Mouse (Mus musculus) forebrain, embryonic 16.5 days (tissue): ENCODE measurements around the gene Dkk3. TPM values are rescaled to one million over a fixed set of nuclear protein-coding genes. Genes with fewer than 3 reads are reported as not detected.

Source experiments
- ATAC-seq: fragments of 200-750 bp; cut with Nextera tagmentation; 2 replicates; pipeline ENCODE4 v1.8.0; 2017; ENCODE audit warnings: mild to moderate bottlenecking, moderate library complexity
- H3K27ac ChIP-seq: fragments of 300-500 bp; sonication (generic); 2 replicates; pipeline ENCODE4 v1.5.1; 2014; ENCODE audit warnings: low read length, control low read depth
- H3K27me3 ChIP-seq: fragments of 300-500 bp; sonication (generic); replicated peaks from 2 replicates; pipeline ENCODE4 v1.6.1; 2014; ENCODE audit warnings: low read length; ENCODE audit not compliant: control insufficient read depth, insufficient read depth
- H3K36me3 ChIP-seq: fragments of 300-500 bp; sonication (generic); 2 replicates; pipeline ENCODE4 v1.6.1; 2014; ENCODE audit not compliant: control insufficient read depth, insufficient read depth
- H3K4me1 ChIP-seq: fragments of 300-500 bp; sonication (generic); replicated peaks from 2 replicates; pipeline ENCODE4 v1.6.1; 2014; ENCODE audit warnings: low read length; ENCODE audit not compliant: control insufficient read depth, insufficient read depth
- H3K4me2 ChIP-seq: fragments of 300-500 bp; sonication (generic); 2 replicates; pipeline ENCODE4 v1.6.1; 2014; ENCODE audit warnings: mild to moderate bottlenecking, low read length, control low read depth
- H3K4me3 ChIP-seq: fragments of 300-500 bp; sonication (generic); replicated peaks from 2 replicates; pipeline ENCODE4 v1.5.1; 2014; ENCODE audit warnings: mild to moderate bottlenecking, low read length, control low read depth
- H3K9ac ChIP-seq: fragments of 300-500 bp; sonication (generic); replicated peaks from 2 replicates; pipeline ENCODE4 v1.6.1; 2014; ENCODE audit warnings: low read depth, low read length, control low read depth
- H3K9me3 ChIP-seq: fragments of 300-500 bp; sonication (generic); 2 replicates; pipeline ENCODE4 v1.6.1; 2016; ENCODE audit warnings: low read length; ENCODE audit not compliant: control insufficient read depth
- WGBS: fragments of 180-500 bp; shearing (Covaris S2); extraction: QIAGEN DNeasy Blood & Tissue Kit; methylation state at CpG from one replicate; pipeline ENCODE4 v1.1.7; 2014; 5-methylcytosine and 5-hydroxymethylcytosine counted together
- polyA plus RNA-seq: library from polyadenylated mRNA; unstranded; fragments of >200 nt; fragmentation: Nextera tagmentation; extraction: Ambion mirVana; gene quantifications from 2 replicates; pipeline ENCODE4 v1.2.1, GENCODE M21; 2015

Gene Dkk3
- polyA plus RNA-seq, 1 experiment from 2014 or later: 22.0 TPM

GRCm38 (mm10) chr7:112138509-112139405 lies 20.1 kb downstream of the Dkk3 start:
- Histone ChIP-seq H3K27ac (no peak overlapping the region), H3K36me3 (no peaks in the 10 kb centered on the region), H3K4me3 (no peak overlapping the region), H3K9me3 (no peaks in the 10 kb centered on the region), H3K9ac (no peak overlapping the region), H3K4me1 (peaks cover 9% of the 10 kb centered on the region), H3K4me2 (no peak overlapping the region), H3K27me3 (no peaks in the 10 kb centered on the region)
- WGBS: 77% methylated on average over 11 of the region's 11 CpGs
- no peak for ATAC-seq

GRCm38 (mm10) chr7:112138168-112138508 lies 20.7 kb downstream of the Dkk3 start:
- Histone ChIP-seq H3K27ac (no peak overlapping the region), H3K4me2 (no peak overlapping the region), H3K27me3 (no peaks in the 10 kb centered on the region), H3K9ac (no peak overlapping the region), H3K9me3 (no peaks in the 10 kb centered on the region), H3K4me3 (no peak overlapping the region), H3K4me1 (peaks cover 5% of the 10 kb centered on the region), H3K36me3 (no peaks in the 10 kb centered on the region)
- 83% methylated on average over 7 of the region's 7 CpGs for WGBS
- no peak for ATAC-seq

GRCm38 (mm10) chr7:112136537-112136936 lies 22.3 kb downstream of the Dkk3 start:
- Histone ChIP-seq H3K9ac (no peak overlapping the region), H3K27ac (no peak overlapping the region), H3K9me3 (no peaks in the 10 kb centered on the region), H3K4me1 (0 out of 2 replicates have a peak, but pooled peaks cover 3% of the 10 kb centered on the region), H3K27me3 (no peaks in the 10 kb centered on the region), H3K4me2 (no peak overlapping the region), H3K36me3 (no peaks in the 10 kb centered on the region), H3K4me3 (no peak overlapping the region)
- 70% methylated on average over 5 of the region's 5 CpGs for WGBS
- ATAC-seq: no peak

- WGBS: 94% methylated on average over 4 of the region's 4 CpGs
- no peaks in the 10 kb centered on the region for H3K36me3 ChIP-seq
- no peak overlapping the region for H3K4me2 ChIP-seq
- no peaks in the 10 kb centered on the region for H3K27me3 ChIP-seq
- H3K9me3 ChIP-seq: no peaks in the 10 kb centered on the region
- H3K9ac ChIP-seq: no peak overlapping the region
- H3K4me3 ChIP-seq: no peak overlapping the region
- no peak overlapping the region for H3K27ac ChIP-seq
- peaks cover 6% of the 10 kb centered on the region for H3K4me1 ChIP-seq
- ATAC-seq: no peak
Observed at GRCm38 (mm10) chr7:112135161-112135560, 23.7 kb downstream of the Dkk3 start.

- Histone ChIP-seq H3K36me3 (no peaks in the 10 kb centered on the region), H3K4me3 (no peak overlapping the region), H3K27ac (no peak overlapping the region), H3K4me2 (no peak overlapping the region), H3K9ac (no peak overlapping the region), H3K27me3 (no peaks in the 10 kb centered on the region), H3K4me1 (peaks cover 9% of the 10 kb centered on the region), H3K9me3 (no peaks in the 10 kb centered on the region)
- WGBS: 82% methylated on average over 5 of the region's 5 CpGs
- ATAC-seq: no peak
Observed at GRCm38 (mm10) chr7:112133277-112133676, 25.6 kb downstream of the Dkk3 start.

GRCm38 (mm10) chr7:112132005-112132404 lies 26.9 kb downstream of the Dkk3 start:
- H3K4me1 ChIP-seq: peaks cover 14% of the 10 kb centered on the region
- WGBS: 13% methylated on average over 6 of the region's 6 CpGs
- peak overlapping the region; percentile 16; the same call in 1 of the 2 replicates for H3K27ac ChIP-seq

GRCm38 (mm10) chr7:112130660-112131059 lies 28.2 kb downstream of the Dkk3 start:
- H3K36me3 ChIP-seq: no peaks in the 10 kb centered on the region
- 97% methylated on average over 3 of the region's 3 CpGs for WGBS
- no peak for ATAC-seq
- peaks cover 14% of the 10 kb centered on the region for H3K4me1 ChIP-seq
- no peaks in the 10 kb centered on the region for H3K27me3 ChIP-seq
- H3K9me3 ChIP-seq: no peaks in the 10 kb centered on the region
- H3K9ac ChIP-seq: no peak overlapping the region
- no peak overlapping the region for H3K27ac ChIP-seq
- no peak overlapping the region for H3K4me2 ChIP-seq
- H3K4me3 ChIP-seq: no peak overlapping the region

More at GRCm38 (mm10) chr7:112132005-112132404, 26.9 kb downstream of the Dkk3 start:
- H3K27me3 ChIP-seq: no peaks in the 10 kb centered on the region
- no peaks in the 10 kb centered on the region for H3K36me3 ChIP-seq
- no peak overlapping the region for H3K9ac ChIP-seq
- H3K9me3 ChIP-seq: no peaks in the 10 kb centered on the region
- no peak overlapping the region for H3K4me3 ChIP-seq
- ATAC-seq: peak; percentile 87
- no peak overlapping the region for H3K4me2 ChIP-seq

- no peaks in the 10 kb centered on the region for H3K9me3 ChIP-seq
- no peaks in the 10 kb centered on the region for H3K36me3 ChIP-seq
- no peak overlapping the region for H3K9ac ChIP-seq
- 75% methylated on average over 6 of the region's 6 CpGs for WGBS
- H3K4me3 ChIP-seq: no peak overlapping the region
- no peaks in the 10 kb centered on the region for H3K27me3 ChIP-seq
- H3K27ac ChIP-seq: no peak overlapping the region
- H3K4me2 ChIP-seq: no peak overlapping the region
- no peak for ATAC-seq
- H3K4me1 ChIP-seq: peaks cover 14% of the 10 kb centered on the region
Observed at GRCm38 (mm10) chr7:112129851-112130250, 29.0 kb downstream of the Dkk3 start.

- no peaks in the 10 kb centered on the region for H3K27me3 ChIP-seq
- peaks cover 14% of the 10 kb centered on the region for H3K4me1 ChIP-seq
- no peak overlapping the region for H3K4me3 ChIP-seq
- no peak overlapping the region for H3K4me2 ChIP-seq
- H3K36me3 ChIP-seq: no peaks in the 10 kb centered on the region
- no peaks in the 10 kb centered on the region for H3K9me3 ChIP-seq
- 71% methylated on average over 4 of the region's 4 CpGs for WGBS
- no peak for ATAC-seq
- H3K9ac ChIP-seq: no peak overlapping the region
- H3K27ac ChIP-seq: no peak overlapping the region
Observed at GRCm38 (mm10) chr7:112128810-112129209, 30.0 kb downstream of the Dkk3 start.
